Mouse (Mus musculus): ENCODE measurements around the gene Rpp21. TPM values are rescaled to one million over a fixed set of nuclear protein-coding genes. Genes with fewer than 3 reads are reported as not detected.

The Rpp21 gene
- polyA plus RNA-seq (2016; fragmentation: Nextera tagmentation; extraction: Ambion mirVana): 86.2 and 95.7 TPM in 2 replicates

GRCm38 (mm10) chr17:36257969-36258368, at the start of gene Rpp21:
Gene Rpp21, minus strand, starts transcription at chr17:36258069.
- H3K27ac ChIP-seq (replicated peaks): peak within 1 kb of the TSS; percentile 90
- DNase-seq (ENCODE audit: low spot score): no peak
- H3K4me3 ChIP-seq: peak within 1 kb of the TSS; percentile 88
- 49% methylated on average over 6 of the region's 6 CpGs for WGBS
- peaks cover 12% of the 10 kb centered on the region for H3K4me1 ChIP-seq
- H3K36me3 ChIP-seq (replicated peaks): peaks cover 50% of the 10 kb centered on the region
- peaks cover 6% of the 10 kb centered on the region for H3K27me3 ChIP-seq (replicated peaks; ENCODE audit: low read depth, poor library complexity, severe bottlenecking)
- H3K9me3 ChIP-seq: no peaks in the 10 kb centered on the region

- DNase-seq (ENCODE audit: low spot score): no peak
- Histone ChIP-seq H3K4me1 (no peaks in the 10 kb centered on the region), H3K9me3 (peaks cover 10% of the 10 kb centered on the region; the same call in 1 of the 2 replicates), H3K27me3 (replicated peaks; ENCODE audit: low read depth, poor library complexity, severe bottlenecking) (no peaks in the 10 kb centered on the region), H3K27ac (replicated peaks) (no peak within 1 kb of the TSS), H3K4me3 (no peak within 1 kb of the TSS), H3K36me3 (replicated peaks) (peaks cover 19% of the 10 kb centered on the region)
- WGBS: 91% methylated on average over 2 of the region's 2 CpGs
Measured at GRCm38 (mm10) chr17:36286390-36286789, 28.5 kb upstream of the Rpp21 start, which contains the start of gene H2-M10.2. Gene H2-M10.2, minus strand, starts transcription at chr17:36286490.

DNA sequence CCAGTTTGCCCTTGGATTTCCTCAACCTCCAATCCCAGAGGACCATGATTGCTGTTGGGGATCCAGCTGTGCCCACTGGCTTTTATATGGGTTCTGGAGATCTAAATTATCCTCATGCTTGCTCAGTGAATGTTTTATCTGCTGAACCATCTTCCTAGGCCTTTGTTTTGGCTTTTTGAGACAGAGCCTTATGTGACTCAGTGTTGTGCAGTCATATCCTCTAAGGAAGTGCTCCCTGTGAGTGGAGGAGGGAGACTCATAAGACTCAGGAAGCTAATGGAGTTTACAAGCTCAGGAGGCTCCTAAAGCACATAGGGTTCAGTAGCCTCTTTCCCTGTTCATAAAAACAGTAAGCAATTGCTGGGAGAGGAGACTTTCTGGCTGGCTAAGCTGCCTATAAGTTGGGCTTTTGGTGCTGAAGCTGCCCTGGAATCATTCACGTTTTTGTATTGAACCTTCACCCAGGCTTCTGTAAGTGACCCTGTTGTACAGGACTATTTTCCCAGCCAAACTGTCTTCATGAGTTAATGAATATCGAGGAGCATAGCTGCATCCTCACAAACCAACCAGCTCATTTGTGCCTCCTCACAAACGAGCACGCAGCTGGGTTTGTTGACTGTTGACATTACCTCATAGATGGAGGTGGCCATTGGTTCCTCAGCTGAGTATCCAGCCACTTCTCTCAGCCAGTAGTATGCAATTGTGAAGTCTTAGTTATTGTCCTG, 23.8 kb upstream of the Rpp21 start:
- Histone ChIP-seq H3K9me3 (peaks cover 12% of the 10 kb centered on the region; the same call in 1 of the 2 replicates), H3K4me3 (no peak overlapping the region), H3K36me3 (replicated peaks) (peaks cover 61% of the 10 kb centered on the region), H3K27ac (replicated peaks) (no peak overlapping the region), H3K4me1 (no peaks in the 10 kb centered on the region), H3K27me3 (replicated peaks; ENCODE audit: low read depth, poor library complexity, severe bottlenecking) (no peaks in the 10 kb centered on the region)
- WGBS: 88% methylated on average over 4 of the region's 4 CpGs
- DNase-seq (ENCODE audit: low spot score): no peak

- Histone ChIP-seq H3K27ac (replicated peaks) (no peak overlapping the region), H3K27me3 (replicated peaks; ENCODE audit: low read depth, poor library complexity, severe bottlenecking) (no peaks in the 10 kb centered on the region), H3K9me3 (no peaks in the 10 kb centered on the region), H3K4me1 (peaks cover 27% of the 10 kb centered on the region), H3K4me3 (no peak overlapping the region), H3K36me3 (replicated peaks) (peaks cover 63% of the 10 kb centered on the region)
- DNase-seq (ENCODE audit: low spot score): no peak
- WGBS: 95% methylated on average over 4 of the region's 4 CpGs
Measured at GRCm38 (mm10) chr17:36274776-36275175, 16.9 kb upstream of the Rpp21 start.

DNA sequence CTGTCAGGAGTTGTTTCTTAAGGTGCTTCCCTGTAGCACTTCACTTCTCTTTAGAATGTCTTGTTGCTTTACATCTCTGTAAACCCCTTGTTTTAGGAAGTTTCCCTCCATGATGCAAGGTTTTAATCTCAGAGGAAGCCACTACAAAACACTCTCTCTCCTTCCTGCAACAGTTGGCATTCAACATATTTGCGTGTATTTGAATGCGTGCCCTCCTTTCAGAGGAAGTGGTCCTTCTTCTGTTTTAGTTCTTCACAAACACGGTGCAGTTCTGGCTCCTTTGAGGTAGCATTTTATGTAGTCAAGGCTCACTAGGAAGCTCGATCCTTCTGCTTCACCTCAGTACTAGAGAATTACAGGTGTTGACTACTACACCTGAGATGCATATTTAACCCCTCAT, 15.9 kb upstream of the Rpp21 start:
- peaks cover 56% of the 10 kb centered on the region for H3K36me3 ChIP-seq (replicated peaks)
- no peak overlapping the region; the same call in 1 of the 2 replicates for H3K4me3 ChIP-seq
- no peaks in the 10 kb centered on the region for H3K27me3 ChIP-seq (replicated peaks; ENCODE audit: low read depth, poor library complexity, severe bottlenecking)
- H3K27ac ChIP-seq (replicated peaks): no peak overlapping the region
- H3K9me3 ChIP-seq: no peaks in the 10 kb centered on the region
- H3K4me1 ChIP-seq: peaks cover 27% of the 10 kb centered on the region
- 93% methylated on average over 4 of the region's 4 CpGs for WGBS
- no peak for DNase-seq (ENCODE audit: low spot score)

DNA sequence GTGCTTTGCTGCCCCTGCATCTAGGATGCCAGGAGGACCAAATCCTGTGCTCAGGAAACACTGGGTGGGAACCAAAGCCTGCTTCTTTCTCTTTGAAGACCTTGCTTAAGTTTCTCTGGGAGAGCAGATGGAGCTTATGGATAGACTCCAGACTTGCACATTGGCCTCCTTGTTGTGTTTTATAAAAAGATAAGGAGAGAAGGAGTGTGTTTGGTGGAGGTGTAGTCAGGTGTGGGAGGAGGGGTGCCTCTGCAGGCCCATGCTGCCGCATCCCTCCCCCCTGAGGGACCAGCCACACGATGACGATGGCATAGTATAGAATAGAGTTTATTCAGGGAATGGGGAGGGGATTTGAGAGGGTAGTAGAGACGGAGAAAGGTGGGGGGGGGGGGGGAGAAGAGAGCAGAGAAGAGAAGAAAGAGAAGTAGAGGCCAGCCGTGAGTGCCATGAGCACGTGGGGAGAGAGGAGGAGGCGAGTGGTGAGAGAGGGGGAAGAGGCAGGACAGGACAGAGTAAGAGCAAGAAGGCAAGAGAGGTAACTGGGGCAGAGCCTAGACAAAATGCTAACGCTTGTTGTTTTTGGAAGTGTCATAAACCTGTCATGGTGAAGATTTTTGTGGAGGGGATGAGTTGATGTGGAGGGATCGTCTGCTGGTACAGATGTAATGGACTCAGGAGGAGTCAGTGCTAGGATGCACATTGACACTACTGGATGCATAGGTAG, 14.9 kb upstream of the Rpp21 start:
- H3K27me3 ChIP-seq (replicated peaks; ENCODE audit: low read depth, poor library complexity, severe bottlenecking): no peaks in the 10 kb centered on the region
- H3K27ac ChIP-seq (replicated peaks): no peak overlapping the region
- no peaks in the 10 kb centered on the region for H3K9me3 ChIP-seq
- peak overlapping the region; percentile 96 for H3K4me3 ChIP-seq
- DNase-seq (ENCODE audit: low spot score): no peak
- WGBS: 88% methylated on average over 9 of the region's 9 CpGs
- H3K4me1 ChIP-seq: peaks cover 27% of the 10 kb centered on the region
- H3K36me3 ChIP-seq (replicated peaks): peaks cover 56% of the 10 kb centered on the region

DNA sequence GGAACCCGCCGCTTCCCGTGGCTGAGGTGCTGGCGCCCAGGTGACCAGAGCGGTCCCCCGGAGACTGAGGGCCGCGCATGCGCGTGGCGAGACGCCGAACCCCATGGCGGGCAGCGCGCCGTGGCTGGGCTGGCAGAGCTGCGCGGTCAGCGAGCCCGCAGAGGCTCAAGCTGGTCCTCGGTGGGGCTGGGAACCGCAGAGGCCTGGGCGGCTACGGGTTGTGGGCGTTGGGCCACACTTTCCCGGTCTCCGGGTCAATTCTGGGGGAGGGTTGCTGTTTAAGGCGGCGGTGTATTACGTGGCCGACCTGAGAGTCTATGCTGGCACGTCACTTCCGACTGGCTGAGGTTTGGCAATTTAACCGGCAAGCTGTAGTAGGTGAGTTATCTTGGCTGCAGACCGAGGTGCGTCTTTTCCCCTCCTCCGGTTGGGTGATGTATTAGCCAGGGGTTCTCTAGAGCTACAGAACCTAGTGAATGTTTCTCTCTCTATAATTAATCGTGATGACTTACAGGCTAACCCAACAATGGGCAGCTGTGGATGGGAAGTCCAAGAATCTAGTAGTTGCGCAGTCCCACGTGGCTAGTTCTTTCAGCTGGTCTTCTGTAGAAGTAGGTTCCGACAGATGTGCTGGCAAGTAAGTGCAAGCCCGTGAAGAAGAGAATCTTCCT, 13.9 kb upstream of the Rpp21 start, which contains the start of gene Trim39:
Trim39 (minus strand) TSS at position 662 of the 671 bp plus-strand sequence.
- peaks cover 59% of the 10 kb centered on the region for H3K36me3 ChIP-seq (replicated peaks)
- peak; percentile 85 for DNase-seq (ENCODE audit: low spot score)

GRCm38 (mm10) chr17:36270956-36271585, 13.2 kb upstream of the Rpp21 start:
- under 1% methylated on average over 84 of the region's 84 CpGs for WGBS
- Histone ChIP-seq H3K4me3 (peak overlapping the region; percentile 96), H3K9me3 (no peaks in the 10 kb centered on the region), H3K27ac (replicated peaks) (peak overlapping the region; percentile 99), H3K36me3 (replicated peaks) (peaks cover 59% of the 10 kb centered on the region), H3K27me3 (replicated peaks; ENCODE audit: low read depth, poor library complexity, severe bottlenecking) (no peaks in the 10 kb centered on the region), H3K4me1 (peaks cover 27% of the 10 kb centered on the region)
- peak; percentile 92 for DNase-seq (ENCODE audit: low spot score)

More for the DNA sequence above, 13.9 kb upstream of the Rpp21 start, which contains the start of gene Trim39:
- H3K27ac ChIP-seq (replicated peaks): peak within 1 kb of the TSS; percentile 99
- WGBS: 1% methylated on average over 43 of the region's 43 CpGs
- peaks cover 27% of the 10 kb centered on the region for H3K4me1 ChIP-seq
- H3K27me3 ChIP-seq (replicated peaks; ENCODE audit: low read depth, poor library complexity, severe bottlenecking): no peaks in the 10 kb centered on the region
- peak within 1 kb of the TSS; percentile 96 for H3K4me3 ChIP-seq
- no peaks in the 10 kb centered on the region for H3K9me3 ChIP-seq

DNA sequence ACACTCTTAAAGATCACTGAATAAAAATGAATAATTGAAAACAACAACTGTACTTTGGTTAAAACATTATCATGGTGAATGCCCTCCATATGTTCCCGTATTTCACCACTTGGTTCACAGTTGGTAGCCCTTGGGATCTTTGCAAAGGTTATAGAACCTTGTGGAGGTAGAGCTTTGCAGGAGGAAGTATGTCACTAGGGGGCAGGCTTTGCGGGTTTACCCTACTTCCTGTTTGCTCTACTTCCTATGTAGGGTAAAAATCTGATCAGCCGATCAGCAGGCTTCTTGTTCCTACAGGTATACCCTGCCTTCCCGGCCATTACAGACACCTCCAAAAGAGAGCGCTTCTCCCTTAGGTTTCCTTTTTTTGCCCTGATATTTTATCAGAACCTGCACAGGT, 8.0 kb upstream of the Rpp21 start:
- no peak for DNase-seq (ENCODE audit: low spot score)
- Histone ChIP-seq H3K27ac (replicated peaks) (no peak overlapping the region), H3K36me3 (replicated peaks) (peaks cover 79% of the 10 kb centered on the region), H3K4me1 (peaks cover 10% of the 10 kb centered on the region), H3K9me3 (no peaks in the 10 kb centered on the region), H3K27me3 (replicated peaks; ENCODE audit: low read depth, poor library complexity, severe bottlenecking) (no peaks in the 10 kb centered on the region), H3K4me3 (no peak overlapping the region)
- WGBS: 75% methylated on average over 5 of the region's 5 CpGs

DNA sequence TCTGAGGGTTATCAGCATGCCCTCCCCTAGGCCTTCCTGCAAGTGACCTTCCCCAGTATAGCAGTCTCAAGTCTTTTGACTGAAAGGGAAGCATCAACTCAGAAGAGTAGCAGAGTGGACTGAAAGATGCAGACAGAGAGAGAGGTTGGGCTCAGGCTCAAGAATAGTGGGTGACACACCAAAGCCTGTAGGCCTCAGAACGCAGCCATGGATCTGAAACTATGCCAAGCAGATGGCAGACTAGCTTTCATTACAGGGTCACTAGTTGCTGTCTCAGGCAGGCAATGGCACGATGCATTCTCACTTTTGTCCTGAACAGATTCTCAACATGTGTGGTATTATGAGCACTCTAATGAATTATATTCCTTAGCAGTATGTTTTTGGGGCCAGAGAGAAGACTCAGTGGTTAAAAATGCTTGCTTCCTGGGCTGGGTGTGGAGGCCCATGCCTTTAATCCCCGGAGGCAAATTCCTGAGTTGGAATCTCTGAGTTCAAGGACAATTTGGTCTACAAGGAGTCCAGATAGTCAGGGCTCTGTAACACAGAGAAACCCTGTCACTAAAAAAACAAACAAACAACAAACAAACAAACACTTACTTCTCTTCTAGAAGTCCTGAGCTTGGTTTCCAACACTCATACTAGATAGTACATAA, 6.5 kb upstream of the Rpp21 start:
- no peaks in the 10 kb centered on the region for H3K27me3 ChIP-seq (replicated peaks; ENCODE audit: low read depth, poor library complexity, severe bottlenecking)
- peaks cover 93% of the 10 kb centered on the region for H3K36me3 ChIP-seq (replicated peaks)
- WGBS: 91% methylated on average over 3 of the region's 3 CpGs
- DNase-seq (ENCODE audit: low spot score): no peak
- H3K4me1 ChIP-seq: no peaks in the 10 kb centered on the region
- no peak overlapping the region for H3K27ac ChIP-seq (replicated peaks)
- no peak overlapping the region for H3K4me3 ChIP-seq
- H3K9me3 ChIP-seq: no peaks in the 10 kb centered on the region

DNA sequence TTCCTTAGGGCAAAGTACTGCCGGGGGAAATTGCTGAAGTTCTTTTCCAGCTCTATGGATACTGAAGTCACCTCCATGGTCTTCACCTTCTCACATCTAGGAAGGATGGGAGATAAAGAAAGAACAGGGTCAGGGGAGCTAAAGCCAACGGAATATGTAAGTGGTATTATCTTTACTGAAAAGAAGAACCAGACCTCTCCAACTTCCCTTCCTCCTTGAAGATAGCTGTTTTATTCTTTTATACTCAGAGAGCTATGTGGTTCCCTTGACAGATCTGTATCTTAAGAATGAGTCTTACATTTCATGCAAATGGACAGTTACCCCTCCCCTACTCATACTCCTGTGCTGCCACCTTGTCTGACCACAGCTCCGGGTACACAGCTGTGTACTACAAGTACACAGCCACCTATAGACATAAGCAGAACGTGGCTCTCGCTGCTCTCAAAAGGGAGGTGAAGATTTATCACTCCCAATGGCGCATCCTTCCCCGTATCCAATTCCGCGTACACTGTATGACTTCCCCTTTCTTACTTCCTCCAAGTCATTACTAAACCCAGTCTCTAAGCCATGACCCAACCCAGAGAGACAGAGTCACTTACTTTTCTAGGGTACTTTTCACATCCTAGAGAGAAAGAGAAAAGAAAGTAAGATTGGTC, 3.8 kb upstream of the Rpp21 start:
- Histone ChIP-seq H3K27me3 (replicated peaks; ENCODE audit: low read depth, poor library complexity, severe bottlenecking) (no peaks in the 10 kb centered on the region), H3K4me3 (no peak overlapping the region), H3K9me3 (no peaks in the 10 kb centered on the region), H3K36me3 (replicated peaks) (peaks cover 81% of the 10 kb centered on the region), H3K27ac (replicated peaks) (no peak overlapping the region), H3K4me1 (peaks cover 10% of the 10 kb centered on the region)
- DNase-seq (ENCODE audit: low spot score): no peak
- WGBS: 89% methylated on average over 9 of the region's 9 CpGs

Data from embryonic facial prominence, embryonic 10.5 days (tissue).